Mouse (Mus musculus) Patski (cell line): ENCODE results near the gene Zswim5. TPM values are rescaled to one million over a fixed set of nuclear protein-coding genes. Genes with fewer than 3 reads are reported as not detected.

Source experiments
- ATAC-seq: fragments of 100-300 bp; one replicate; pipeline ENCODE4 v1.8.0; 2021
- CTCF ChIA-PET: fragments of 350-600 bp; sonication (Branson Sonifier 250); formaldehyde crosslinking; loops from one replicate; lab custom pipeline; 2022; ENCODE audit warnings: inconsistent platforms; lab: Charles Lee
- POLR2A ChIA-PET: fragments of 350-600 bp; sonication (Branson Sonifier 250); formaldehyde crosslinking; loops from one replicate; lab custom pipeline; 2022; ENCODE audit warnings: antibody characterized with exemption, inconsistent platforms; lab: Charles Lee
- DNase-seq: peaks from one replicate; pipeline ENCODE4 v3.0.0-alpha.2; 2011; ENCODE audit warnings: low read depth, low spot score
- H3K27me3 ChIP-seq: fragments of 371-371 bp; one replicate; pipeline ENCODE4 v1.5.1; 2021
- CTCF ChIP-seq: fragments of 100-300 bp; IDR thresholded peaks from one replicate; pipeline ENCODE4 v1.5.1; 2021
- in situ Hi-C: fragments of 300-500 bp; cut with MboI; formaldehyde crosslinking; loops from 3 replicates; pipeline ENCODE4 v1.11.1; 2018; ENCODE audit warnings: low pct_unique_long_range_greater_than_20kb, mixed read lengths
- polyA plus RNA-seq: library from polyadenylated mRNA; unstranded; gene quantifications from one replicate; pipeline ENCODE4 v1.2.3, GENCODE M21; 2021

Gene Zswim5
- polyA plus RNA-seq, 1 experiment from 2014 or later: 0.96 TPM

DNA sequence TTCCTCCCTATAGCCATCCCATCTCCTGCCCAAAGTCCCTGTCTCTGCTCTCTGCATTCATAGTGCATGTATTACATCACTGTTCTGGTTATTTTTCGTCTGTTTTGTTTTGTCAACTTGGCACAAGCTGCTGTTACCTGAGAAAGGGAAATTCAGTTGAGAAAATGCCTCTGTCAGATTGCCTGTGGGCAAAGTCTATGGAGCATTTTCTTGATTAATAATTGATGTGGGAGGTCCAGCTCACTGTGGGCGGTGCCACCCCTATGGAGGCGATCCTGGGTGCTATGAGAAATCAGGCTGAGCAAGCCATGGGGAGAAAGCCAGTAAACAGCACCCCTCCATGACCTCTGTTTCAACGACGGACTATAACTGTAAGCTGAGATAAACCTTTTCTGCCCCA, 17.5 kb upstream of the Zswim5 start:
- CTCF ChIA-PET: no interaction called here
- peaks cover 18% of the 10 kb centered on the region for H3K27me3 ChIP-seq
- in situ Hi-C loops: no loop called here
- POLR2A ChIA-PET: no interaction called here
- no peak for TF ChIP-seq CTCF
- ATAC-seq (no peak), DNase-seq (no peak)

DNA sequence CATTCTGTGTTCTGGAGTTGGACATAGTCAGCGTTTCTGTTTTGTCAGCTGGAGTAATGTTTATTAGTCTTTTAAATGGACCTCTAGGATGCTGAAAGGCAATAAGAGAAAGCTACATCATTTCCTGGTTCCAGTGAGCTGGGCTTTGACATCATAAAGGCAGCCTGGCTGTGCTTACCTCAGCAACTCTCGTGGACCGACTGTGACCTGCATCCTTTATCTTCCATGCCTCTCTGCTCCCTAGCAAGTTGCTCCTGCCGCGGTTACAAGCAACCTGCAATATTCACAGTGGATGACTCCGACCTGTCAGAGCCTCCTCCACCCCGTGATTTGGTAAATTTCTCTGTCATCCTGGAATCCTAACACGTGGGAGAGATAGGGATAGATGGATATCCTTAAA, 15.2 kb upstream of the Zswim5 start:
- in situ Hi-C loops: no loop called here
- no peak for TF ChIP-seq CTCF
- peaks cover 21% of the 10 kb centered on the region for H3K27me3 ChIP-seq
- ChIA-PET POLR2A (no interaction called here), CTCF (no interaction called here)
- DNase-seq (no peak), ATAC-seq (no peak)

DNA sequence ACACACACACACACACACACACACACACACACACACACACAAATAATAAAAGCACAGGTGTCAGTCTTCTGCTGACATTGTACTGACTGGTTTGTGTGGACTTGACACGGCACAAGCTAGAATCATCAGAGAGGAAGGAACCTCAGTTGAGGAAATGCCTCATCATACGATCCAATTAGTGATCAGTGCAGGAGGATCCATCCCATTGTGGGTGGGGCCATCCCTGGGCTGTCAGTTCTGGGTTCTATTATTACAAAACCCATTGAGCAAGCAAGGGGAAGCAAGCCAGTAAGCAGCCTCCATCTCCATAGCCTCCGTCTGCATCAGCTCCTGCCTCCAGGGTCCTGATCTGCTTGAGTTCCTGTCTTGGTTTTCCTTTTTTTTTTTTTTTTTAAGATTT, 7.3 kb upstream of the Zswim5 start:
- no peak for ATAC-seq
- in situ Hi-C loops: no loop called here
- H3K27me3 ChIP-seq: peaks cover 28% of the 10 kb centered on the region
- DNase-seq: no peak
- no peak for TF ChIP-seq CTCF
- CTCF ChIA-PET: no interaction called here
- POLR2A ChIA-PET: no interaction called here

DNA sequence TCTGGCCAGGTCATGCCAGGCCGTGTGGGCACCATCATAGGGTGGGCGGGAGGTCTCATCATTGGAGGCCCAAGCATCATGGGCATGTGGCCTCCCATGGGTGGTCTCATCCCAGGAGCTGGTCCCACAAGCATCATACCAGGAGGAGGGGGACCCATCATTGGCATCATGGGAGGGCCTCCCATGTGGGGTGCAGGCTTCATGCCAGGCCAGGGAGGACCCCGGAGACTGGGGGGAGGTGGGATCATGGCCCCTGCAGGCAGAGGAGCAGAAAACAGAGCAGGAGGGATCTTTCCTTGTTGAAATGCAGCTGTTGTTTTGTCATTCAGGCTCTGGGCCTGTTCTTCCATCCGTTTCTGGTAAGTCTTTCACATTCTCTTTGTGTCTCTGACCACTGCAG, 2.6 kb upstream of the Zswim5 start:
- in situ Hi-C loops: no loop called here
- no peak for DNase-seq
- TF ChIP-seq CTCF: no peak
- POLR2A ChIA-PET: no interaction called here
- H3K27me3 ChIP-seq: peaks cover 31% of the 10 kb centered on the region
- ATAC-seq: no peak
- CTCF ChIA-PET: no interaction called here

DNA sequence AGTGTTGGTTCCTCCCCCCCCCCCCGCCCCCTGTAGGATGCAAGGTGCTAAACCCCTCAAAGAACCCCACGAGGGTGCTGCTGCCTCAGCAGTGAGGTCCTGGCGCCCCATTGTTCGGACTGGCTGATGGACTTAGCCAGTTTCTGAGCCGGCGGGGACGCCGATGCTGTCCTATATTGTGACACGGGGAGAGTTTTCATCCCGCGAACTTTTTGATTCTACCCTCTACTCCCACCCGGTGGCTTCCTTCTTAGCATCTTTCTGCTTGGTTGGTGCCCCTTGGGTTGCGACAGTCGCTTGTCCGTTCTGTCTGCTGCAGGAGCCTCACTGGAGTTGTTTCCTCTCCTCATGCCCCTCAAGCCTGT, 564 bp upstream of the Zswim5 start:
- no peak for DNase-seq
- ChIA-PET CTCF (no interaction called here), POLR2A (no interaction called here)
- no peak for ATAC-seq
- H3K27me3 ChIP-seq: peaks cover 41% of the 10 kb centered on the region
- in situ Hi-C loops: no loop called here
- no peak for TF ChIP-seq CTCF

DNA sequence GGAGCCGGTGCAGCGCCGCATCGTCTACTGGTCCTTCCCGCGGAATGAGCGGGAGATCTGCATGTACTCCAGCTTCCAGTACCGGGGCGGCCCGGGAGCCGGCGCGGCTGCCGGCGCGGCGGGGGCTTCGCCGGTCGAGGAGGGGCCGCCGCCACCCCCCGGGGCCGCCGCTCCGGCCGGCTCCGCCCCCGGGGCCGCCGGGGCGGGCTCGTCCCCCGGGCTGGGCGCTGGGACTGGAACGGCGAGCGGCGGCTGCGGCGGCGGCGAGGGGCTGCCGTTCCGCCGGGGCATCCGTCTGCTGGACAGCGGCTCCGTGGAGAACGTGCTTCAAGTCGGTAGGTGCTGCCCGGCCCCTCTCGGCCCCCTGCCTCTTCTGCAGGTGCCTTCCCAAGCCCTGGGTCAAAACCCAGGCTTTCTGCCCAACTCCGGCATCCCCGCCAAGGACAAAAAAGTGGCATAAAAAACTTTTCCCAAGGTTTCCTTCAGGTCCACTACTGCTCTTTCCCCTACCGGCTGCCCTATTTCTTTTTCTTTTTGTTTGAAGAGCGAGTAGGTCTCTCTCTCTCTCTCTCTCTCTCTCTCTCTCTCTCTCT, 649 bp downstream of the Zswim5 start:
- no peak for TF ChIP-seq CTCF
- peaks cover 36% of the 10 kb centered on the region for H3K27me3 ChIP-seq
- ChIA-PET CTCF (no interaction called here), POLR2A (no interaction called here)
- DNase-seq: no peak
- in situ Hi-C loops: no loop called here
- peak; percentile 78 for ATAC-seq

DNA sequence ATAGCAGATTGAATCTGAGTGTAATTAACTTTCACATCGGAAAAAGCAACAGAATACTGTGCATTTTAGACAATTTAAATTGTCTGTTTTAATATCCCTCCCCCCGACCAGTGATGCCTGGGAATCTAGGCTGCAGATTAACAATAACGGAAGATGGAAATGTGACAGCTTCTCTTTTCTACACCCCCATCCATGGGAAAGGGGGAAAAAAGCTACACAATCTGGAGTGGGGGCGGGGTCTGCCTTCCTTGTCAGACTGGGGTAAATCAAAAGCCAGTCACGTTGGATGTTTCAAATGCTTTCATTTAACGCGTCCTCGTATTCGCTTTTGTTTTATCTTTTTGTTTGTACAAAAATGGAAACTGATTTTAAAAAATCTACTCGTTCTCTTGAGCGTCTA, 1.3 kb downstream of the Zswim5 start:
- ChIA-PET POLR2A (no interaction called here), CTCF (no interaction called here)
- no peak for TF ChIP-seq CTCF
- DNase-seq: no peak
- no peak for ATAC-seq
- in situ Hi-C loops: no loop called here
- H3K27me3 ChIP-seq: peaks cover 36% of the 10 kb centered on the region

DNA sequence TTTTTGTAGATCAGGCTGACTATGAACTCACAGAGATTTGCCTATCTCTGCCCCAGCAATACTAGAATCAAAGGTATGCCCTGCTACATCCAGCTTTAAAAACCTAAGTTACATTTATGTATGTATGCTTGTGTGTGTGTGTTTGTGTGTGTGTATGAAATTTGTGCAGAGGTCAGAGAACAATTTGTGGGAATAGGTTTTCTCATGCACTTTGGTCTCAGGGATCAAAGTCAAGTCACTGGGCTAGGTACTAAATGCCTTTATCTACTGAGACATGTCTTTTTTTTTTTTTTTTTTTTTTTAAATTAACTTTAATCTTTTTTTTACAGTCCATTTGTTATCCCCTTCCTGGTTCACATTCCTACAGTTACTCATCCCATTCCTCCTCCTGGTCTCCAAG, 5.5 kb downstream of the Zswim5 start:
- in situ Hi-C loops: no loop called here
- ATAC-seq: no peak
- ChIA-PET CTCF (no interaction called here), POLR2A (no interaction called here)
- H3K27me3 ChIP-seq: peaks cover 48% of the 10 kb centered on the region
- no peak for DNase-seq
- TF ChIP-seq CTCF: no peak

DNA sequence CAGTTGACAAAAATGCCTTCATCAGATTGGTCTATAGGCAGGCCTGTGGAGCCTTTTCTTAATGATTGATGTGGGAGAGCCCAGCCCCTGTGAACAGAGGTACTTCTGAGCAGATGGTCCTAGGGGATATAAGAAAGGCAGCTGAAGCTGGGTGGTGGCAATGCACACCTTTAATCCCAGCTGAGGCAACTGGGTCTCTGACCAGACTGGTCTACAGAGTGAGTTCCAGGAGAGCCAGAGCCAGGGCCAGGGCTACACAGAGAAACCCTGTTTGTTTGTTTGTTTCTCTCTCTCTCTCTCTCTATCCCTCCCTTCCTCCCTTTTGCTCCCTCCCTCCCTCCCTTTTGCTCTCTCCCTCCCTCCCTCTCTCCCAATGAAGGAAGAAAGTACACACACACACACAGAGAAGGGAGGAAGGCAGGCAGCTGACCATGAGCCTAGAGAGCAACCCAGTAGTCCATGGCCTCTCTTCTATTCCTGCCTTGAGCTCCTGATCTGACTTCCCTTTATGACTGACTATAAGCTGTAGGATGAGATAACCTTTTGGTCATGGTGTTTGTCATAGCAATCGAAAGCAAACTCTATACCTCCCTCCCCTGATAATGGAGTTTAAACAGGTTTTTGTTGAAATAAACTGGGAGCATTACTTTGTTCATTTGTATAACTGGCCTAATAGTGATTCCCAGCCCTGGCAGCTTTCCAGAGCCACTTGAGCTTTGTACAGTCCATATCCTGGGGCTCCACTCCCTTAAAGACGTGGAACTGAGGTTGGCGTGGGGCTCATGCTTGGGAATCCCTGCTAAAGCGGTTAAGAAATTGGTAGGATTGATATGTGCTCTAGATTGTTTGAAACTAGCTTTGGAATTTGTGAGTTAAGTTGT, 17.3 kb downstream of the Zswim5 start:
- peaks cover 39% of the 10 kb centered on the region for H3K27me3 ChIP-seq
- ATAC-seq: no peak
- in situ Hi-C loops: no loop called here
- ChIA-PET CTCF (no interaction called here), POLR2A (no interaction called here)
- TF ChIP-seq CTCF: no peak
- no peak for DNase-seq

DNA sequence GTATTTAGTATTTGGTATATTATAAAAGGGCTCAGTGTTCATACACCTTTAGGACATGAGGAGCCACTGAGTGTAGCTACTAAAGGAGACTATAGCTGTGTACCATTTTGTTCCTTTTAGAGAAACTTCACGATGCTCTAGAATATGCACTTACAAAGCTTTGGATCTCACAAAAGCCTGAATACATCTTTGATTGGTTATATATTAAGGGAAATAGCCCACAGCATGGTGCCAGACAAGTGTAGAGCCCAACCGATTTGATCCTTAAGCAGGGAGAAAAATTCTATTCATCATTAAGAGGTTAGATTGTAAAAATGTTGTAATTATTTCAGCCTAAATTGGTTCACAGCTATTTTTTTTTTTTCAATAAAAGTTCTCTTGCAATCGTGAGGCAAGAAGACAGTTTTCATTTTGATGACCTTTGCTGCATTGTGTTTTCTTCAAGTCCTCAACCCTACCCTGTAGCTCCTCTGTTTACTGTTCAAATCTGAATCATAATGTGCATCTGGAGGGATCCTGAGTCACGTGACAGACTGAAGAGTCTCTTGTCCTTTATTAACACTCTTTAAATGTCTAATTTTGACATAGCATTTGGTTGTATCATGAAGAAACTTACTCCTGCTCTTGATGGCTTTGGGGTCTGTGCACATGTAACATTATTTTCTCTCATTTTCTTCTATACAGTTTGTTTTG, 33.5 kb downstream of the Zswim5 start:
- ATAC-seq: no peak
- ChIA-PET POLR2A (no interaction called here), CTCF (no interaction called here)
- no peak for DNase-seq
- H3K27me3 ChIP-seq: peaks cover 72% of the 10 kb centered on the region
- in situ Hi-C loops: no loop called here
- TF ChIP-seq CTCF: no peak

DNA sequence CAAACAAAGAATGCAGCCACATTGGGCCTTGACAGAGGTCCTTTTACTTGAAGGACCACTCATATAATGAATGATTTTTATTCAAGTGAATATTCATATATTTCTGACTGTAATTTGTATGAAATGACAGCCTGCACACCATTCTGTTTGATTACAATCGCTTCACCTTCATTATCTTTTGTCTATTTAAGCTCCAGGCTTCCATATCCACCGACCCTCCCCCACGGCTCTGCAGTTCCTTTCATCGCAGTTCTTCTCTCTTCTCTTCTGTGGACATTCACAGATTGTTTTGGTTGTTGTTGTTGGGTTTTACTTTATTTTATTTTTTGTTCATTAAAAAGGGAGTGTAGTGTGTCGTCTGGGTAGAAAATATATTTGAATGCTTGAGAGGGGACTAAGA, 34.0 kb downstream of the Zswim5 start:
- DNase-seq (no peak), ATAC-seq (no peak)
- in situ Hi-C loops: no loop called here
- peaks cover 70% of the 10 kb centered on the region for H3K27me3 ChIP-seq
- no peak for TF ChIP-seq CTCF
- POLR2A ChIA-PET: no interaction called here
- CTCF ChIA-PET: no interaction called here
